Mouse (Mus musculus) lung, adult 10 weeks (tissue): ENCODE measurements around the gene Ifnar1. TPM values are rescaled to one million over a fixed set of nuclear protein-coding genes. Genes with fewer than 3 reads are reported as not detected.

Source experiments
- polyA plus RNA-seq: library from polyadenylated mRNA; stranded (reverse); fragments of 350-450 nt; fragmentation: Illumina TruSeq; extraction: RNeasy Lipid Tissue Mini Kit (QIAGEN cat#74804); gene quantifications from one replicate; pipeline ENCODE4 v1.2.3, GENCODE M21; 2014; ENCODE audit warnings: low read depth, low replicate concordance; ENCODE audit not compliant: insufficient read depth

Gene Ifnar1
- 22.3 TPM for polyA plus RNA-seq

DNA sequence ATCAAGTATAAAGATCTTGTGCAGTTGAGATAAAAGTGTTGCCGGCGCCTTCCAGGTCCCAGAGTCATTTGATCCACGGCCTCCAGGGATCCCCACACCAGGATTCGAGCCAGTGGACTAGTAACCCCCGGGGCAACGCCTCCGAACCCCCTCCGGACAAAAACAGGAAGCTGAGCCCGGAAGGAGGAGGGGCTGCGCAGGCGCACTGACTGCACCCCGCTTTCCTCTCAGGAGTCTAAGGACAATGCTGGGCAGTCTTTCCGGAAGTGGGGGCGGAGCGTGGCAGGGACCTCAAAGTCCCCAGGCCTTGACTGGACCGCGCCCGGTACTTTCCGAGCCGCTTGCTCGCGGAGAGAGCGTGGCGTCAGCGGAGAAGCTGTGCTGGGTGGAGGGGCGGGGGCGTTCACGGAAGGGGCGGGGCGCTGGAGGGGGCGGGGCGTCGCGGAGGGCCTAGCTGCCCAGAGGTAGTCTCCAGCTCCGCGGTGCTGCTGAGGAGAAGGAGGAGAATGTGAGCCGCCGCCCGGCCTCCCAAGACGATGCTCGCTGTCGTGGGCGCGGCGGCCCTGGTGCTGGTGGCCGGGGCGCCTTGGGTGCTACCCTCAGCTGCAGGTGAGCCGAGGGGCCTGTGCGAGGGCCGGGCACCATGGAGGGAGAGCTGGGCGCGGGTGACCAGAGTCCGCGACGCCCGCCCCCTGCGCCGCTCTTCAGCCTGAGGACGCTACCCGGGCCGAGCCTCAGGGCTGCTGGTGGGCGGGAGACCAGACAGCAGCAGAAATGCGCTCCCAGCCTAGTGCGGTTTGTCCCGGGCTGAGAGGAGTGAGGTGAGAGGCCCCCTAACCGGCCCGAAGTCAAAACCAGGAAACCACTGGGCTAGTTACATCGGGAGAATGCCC lies at the start of gene Ifnar1:
TSS of gene Ifnar1 (plus strand) at position 431 of the 893 bp plus-strand sequence.

DNA sequence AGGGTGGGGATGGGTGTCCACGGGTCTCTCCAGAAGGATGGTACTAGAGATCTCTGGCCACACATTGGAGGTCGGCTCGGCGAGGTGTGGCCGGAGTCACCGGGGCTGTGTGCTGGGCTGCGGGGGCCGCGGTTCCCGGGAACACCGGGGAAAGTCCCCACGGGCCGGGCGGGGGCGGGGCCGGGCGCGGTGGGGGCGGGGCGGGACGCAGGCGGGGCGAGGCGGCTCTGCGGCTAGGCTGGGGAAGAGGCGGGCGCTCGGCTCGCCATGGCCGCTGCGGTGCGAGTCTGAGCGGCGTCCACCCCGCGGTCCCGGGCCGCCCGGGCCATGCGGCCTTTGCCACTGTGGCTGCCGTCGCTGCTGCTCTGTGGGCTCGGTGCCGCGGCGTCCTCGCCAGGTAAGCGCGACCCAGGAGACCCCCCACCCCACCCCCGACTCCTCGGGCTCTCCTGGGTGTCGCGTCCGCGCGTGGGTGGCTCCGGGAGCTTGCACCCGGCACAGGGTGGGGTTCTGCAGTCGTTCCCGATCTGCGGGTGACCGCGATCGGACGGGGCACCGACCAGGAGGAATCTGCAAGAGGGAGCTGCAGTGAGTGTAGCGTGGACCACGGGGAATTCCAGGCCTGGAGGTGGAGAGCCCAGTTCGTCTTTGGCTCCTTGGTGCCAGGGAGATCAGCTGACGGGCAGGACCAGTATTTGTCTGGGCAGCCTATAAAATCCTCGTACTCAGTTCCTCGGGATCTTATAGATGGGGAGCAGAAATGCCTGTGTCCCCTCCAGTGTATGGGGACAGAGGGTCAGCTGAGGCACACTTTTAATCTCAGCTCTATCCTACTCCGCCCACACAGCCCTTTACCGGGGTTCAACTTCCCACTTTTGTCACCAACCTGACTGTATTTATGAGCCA lies 62.1 kb downstream of the Ifnar1 start, which contains the start of gene Ifngr2:
TSS of gene Ifngr2 (plus strand) at position 237 of the 906 bp plus-strand sequence.

Other genes with a start within 250 kb of the Ifnar1 start
- not detected for gene Olig1, start 215.5 kb upstream of the Ifnar1 start, polyA plus RNA-seq
- gene Ifnar2, start 112.5 kb upstream of the Ifnar1 start, polyA plus RNA-seq = 72.3 TPM
- not detected for gene Gm21970, start 93.5 kb upstream of the Ifnar1 start, polyA plus RNA-seq
- 56.4 TPM for gene Il10rb, start 79.1 kb upstream of the Ifnar1 start, polyA plus RNA-seq
- gene Ifngr2, start 61.8 kb downstream of the Ifnar1 start, polyA plus RNA-seq = 23.4 TPM
- 80.1 TPM for gene Tmem50b, start 112.6 kb downstream of the Ifnar1 start, polyA plus RNA-seq
- gene Dnajc28, start 133.8 kb downstream of the Ifnar1 start, polyA plus RNA-seq = 2.6 TPM
- gene Gart, start 161.7 kb downstream of the Ifnar1 start, polyA plus RNA-seq = 25.6 TPM
- 107 TPM for gene Son, start 162.3 kb downstream of the Ifnar1 start, polyA plus RNA-seq
- gene Donson, start 203.5 kb downstream of the Ifnar1 start, polyA plus RNA-seq = 5.1 TPM
- 35.4 TPM for gene Cryzl1, start 243.7 kb downstream of the Ifnar1 start, polyA plus RNA-seq
- gene Itsn1, start 244.0 kb downstream of the Ifnar1 start, polyA plus RNA-seq = 9.3 TPM